Mouse (Mus musculus) adrenal gland, adult 10 weeks (tissue): ENCODE measurements around the gene Calhm4. TPM values are rescaled to one million over a fixed set of nuclear protein-coding genes. Genes with fewer than 3 reads are reported as not detected.

Source experiments
- polyA plus RNA-seq: library from polyadenylated mRNA; stranded (reverse); fragments of 350-450 nt; fragmentation: Illumina TruSeq; extraction: RNeasy Lipid Tissue Mini Kit (QIAGEN cat#74804); gene quantifications from one replicate; pipeline ENCODE4 v1.2.3, GENCODE M21; 2014; ENCODE audit warnings: low read depth, low replicate concordance

Calhm4 gene
- polyA plus RNA-seq, result not detected

GRCm38 (mm10) chr10:34044210-34044609, at the start of gene Calhm4:
Gene Calhm4 (minus strand): TSS chr10:34044310.

GRCm38 (mm10) chr10:34037401-34037800, 6.7 kb downstream of the Calhm4 start, which contains the start of gene Trappc3l:
Gene Trappc3l (plus strand): TSS chr10:34037597.

GRCm38 (mm10) chr10:34019302-34020075, 24.6 kb downstream of the Calhm4 start, which contains the start of gene Rwdd1:
Gene Rwdd1 (minus strand): TSS chr10:34019624.

Other genes with a start within 250 kb of the Calhm4 start
- gene Sult3a1, start 186.6 kb downstream of the Calhm4 start, polyA plus RNA-seq, result not detected
- 2.0 TPM for gene Rsph4a, start 139.2 kb downstream of the Calhm4 start, polyA plus RNA-seq
- gene Zup1, start 93.0 kb downstream of the Calhm4 start, polyA plus RNA-seq, result 50.6 TPM
- 286 TPM for gene Rwdd1, start 24.7 kb downstream of the Calhm4 start, polyA plus RNA-seq
- not detected for gene Trappc3l, start 6.7 kb downstream of the Calhm4 start, polyA plus RNA-seq
- 0.76 TPM for gene Calhm5, start 52.2 kb upstream of the Calhm4 start, polyA plus RNA-seq
- 0.93 TPM for gene Calhm6, start 83.7 kb upstream of the Calhm4 start, polyA plus RNA-seq
- gene Dse, start 163.4 kb upstream of the Calhm4 start, polyA plus RNA-seq, result 13.1 TPM
- gene Tspyl1, start 237.9 kb upstream of the Calhm4 start, polyA plus RNA-seq, result 101 TPM